Mouse (Mus musculus) stomach, embryonic 15.5 days (tissue): ENCODE data around the gene Hist1h2bj. TPM values are rescaled to one million over a fixed set of nuclear protein-coding genes. Genes with fewer than 3 reads are reported as not detected.

Experiments used
- ATAC-seq: fragments of 200-750 bp; cut with Nextera tagmentation; 2 replicates; pipeline ENCODE4 v1.8.0; 2017; ENCODE audit warnings: low read depth, moderate number of reproducible peaks, moderate TSS enrichment; ENCODE audit not compliant: insufficient read depth, low FRiP score
- H3K27ac ChIP-seq: fragments of 300-500 bp; sonication (generic); 2 replicates; pipeline ENCODE4 v1.5.1; 2015; ENCODE audit warnings: mild to moderate bottlenecking, inconsistent platforms
- H3K27me3 ChIP-seq: fragments of 300-500 bp; sonication (generic); replicated peaks from 2 replicates; pipeline ENCODE4 v1.6.1; 2015; ENCODE audit warnings: inconsistent platforms
- H3K36me3 ChIP-seq: fragments of 300-500 bp; sonication (generic); 2 replicates; pipeline ENCODE4 v1.6.1; 2015; ENCODE audit warnings: inconsistent platforms
- H3K4me1 ChIP-seq: fragments of 300-500 bp; sonication (generic); 2 replicates; pipeline ENCODE4 v1.6.1; 2015; ENCODE audit warnings: inconsistent platforms
- H3K4me2 ChIP-seq: fragments of 300-500 bp; sonication (generic); 2 replicates; pipeline ENCODE4 v1.6.1; 2015; ENCODE audit warnings: mild to moderate bottlenecking, inconsistent platforms
- H3K4me3 ChIP-seq: fragments of 300-500 bp; sonication (generic); replicated peaks from 2 replicates; pipeline ENCODE4 v1.5.1; 2015; ENCODE audit warnings: inconsistent platforms
- H3K9ac ChIP-seq: fragments of 300-500 bp; sonication (generic); 2 replicates; pipeline ENCODE4 v1.6.1; 2015; ENCODE audit warnings: inconsistent platforms
- H3K9me3 ChIP-seq: fragments of 300-500 bp; sonication (generic); 2 replicates; pipeline ENCODE4 v1.6.1; 2016; ENCODE audit warnings: inconsistent platforms
- WGBS: fragments of 180-500 bp; shearing (Covaris S2); methylation state at CpG from one replicate; pipeline ENCODE4 v1.1.7; 2015; 5-methylcytosine and 5-hydroxymethylcytosine counted together
- polyA plus RNA-seq: library from polyadenylated mRNA; unstranded; fragments of >200 nt; fragmentation: Nextera tagmentation; extraction: Ambion mirVana; gene quantifications from 2 replicates; pipeline ENCODE4 v1.2.1, GENCODE M21; 2015

The Hist1h2bj gene
- polyA plus RNA-seq, 1 experiment from 2014 or later: 8.5 TPM

DNA sequence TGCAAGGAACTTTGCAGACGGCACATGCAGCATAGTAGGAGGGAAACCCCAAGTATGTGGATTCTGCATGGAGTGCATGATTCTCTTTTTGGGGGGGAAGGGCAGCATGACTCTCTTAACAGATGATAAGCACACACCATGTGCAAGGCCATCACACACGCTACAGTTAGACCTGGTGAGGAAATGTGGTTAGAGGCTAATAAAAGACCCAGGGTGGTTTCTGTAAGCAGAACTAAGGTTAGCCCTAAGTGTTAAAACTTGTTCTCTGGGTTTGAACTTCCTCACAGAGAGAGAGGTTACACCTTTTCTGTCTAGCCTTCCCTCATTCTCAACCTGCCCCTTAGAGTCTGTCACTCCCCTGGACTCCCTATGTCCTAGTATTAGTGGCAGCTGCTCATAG is 41.7 kb upstream of the Hist1h2bj start:
- ATAC-seq: no peak
- Histone ChIP-seq H3K27me3 (peaks cover 91% of the 10 kb centered on the region), H3K4me2 (no peak overlapping the region), H3K9me3 (no peaks in the 10 kb centered on the region), H3K9ac (no peak overlapping the region), H3K36me3 (no peaks in the 10 kb centered on the region), H3K4me3 (no peak overlapping the region), H3K27ac (no peak overlapping the region), H3K4me1 (peaks cover 6% of the 10 kb centered on the region; the same call in 1 of the 2 replicates)
- WGBS: 57% methylated on average over 2 of the region's 2 CpGs

GRCm38 (mm10) chr13:22001823-22002222 is 41.2 kb upstream of the Hist1h2bj start:
- 23% methylated on average over 5 of the region's 5 CpGs for WGBS
- Histone ChIP-seq H3K4me1 (peaks cover 10% of the 10 kb centered on the region), H3K27me3 (peaks cover 91% of the 10 kb centered on the region), H3K27ac (no peak overlapping the region), H3K9me3 (no peaks in the 10 kb centered on the region), H3K4me3 (no peak overlapping the region), H3K4me2 (no peak overlapping the region), H3K9ac (no peak overlapping the region), H3K36me3 (no peaks in the 10 kb centered on the region)
- no peak for ATAC-seq

DNA sequence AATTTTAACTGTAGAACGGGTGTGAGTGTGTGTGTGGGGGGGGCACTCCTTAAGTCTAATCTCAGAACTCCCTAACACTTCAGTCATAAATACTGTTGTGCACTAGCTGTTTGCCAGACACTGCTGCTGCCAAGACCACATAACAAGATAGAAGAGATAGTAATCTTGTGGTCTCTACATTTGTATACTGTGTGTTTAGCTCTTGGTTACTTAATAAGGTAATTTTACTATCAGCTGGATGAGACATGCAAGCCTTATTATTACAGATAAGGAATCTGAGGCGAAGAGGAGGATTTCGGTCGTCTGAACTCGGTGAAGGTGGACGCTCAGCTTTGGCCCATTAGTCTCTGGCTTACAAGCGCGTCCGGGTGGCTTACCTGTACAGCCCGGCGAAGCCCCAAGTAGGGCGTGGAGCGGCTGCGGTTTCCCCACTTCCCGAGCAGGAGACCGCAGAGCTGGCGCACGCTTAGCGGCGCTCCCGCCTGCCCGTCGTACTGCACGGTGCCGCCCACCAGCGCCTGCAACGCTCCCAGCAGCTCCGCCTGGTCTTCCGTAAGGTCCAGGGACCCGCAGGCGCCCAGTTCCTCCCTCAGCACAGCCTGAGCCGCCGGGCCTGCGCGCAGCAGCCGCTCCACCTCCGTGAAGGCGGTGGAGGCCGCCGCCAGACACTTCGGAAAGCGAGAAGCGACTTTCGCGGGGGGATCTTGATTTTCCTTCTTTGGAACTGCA is 37.2 kb upstream of the Hist1h2bj start:
- peaks cover 88% of the 10 kb centered on the region for H3K27me3 ChIP-seq
- H3K27ac ChIP-seq: no peak overlapping the region; the same call in 1 of the 2 replicates
- H3K9me3 ChIP-seq: no peaks in the 10 kb centered on the region
- H3K9ac ChIP-seq: peak overlapping the region; percentile 23; the same call in 1 of the 2 replicates
- WGBS: under 1% methylated on average over 45 of the region's 45 CpGs
- peak overlapping the region; percentile 50 for H3K4me3 ChIP-seq
- peak overlapping the region; percentile 96 for H3K4me2 ChIP-seq
- no peaks in the 10 kb centered on the region for H3K36me3 ChIP-seq
- peak; percentile 87 for ATAC-seq
- H3K4me1 ChIP-seq: peaks cover 9% of the 10 kb centered on the region

DNA sequence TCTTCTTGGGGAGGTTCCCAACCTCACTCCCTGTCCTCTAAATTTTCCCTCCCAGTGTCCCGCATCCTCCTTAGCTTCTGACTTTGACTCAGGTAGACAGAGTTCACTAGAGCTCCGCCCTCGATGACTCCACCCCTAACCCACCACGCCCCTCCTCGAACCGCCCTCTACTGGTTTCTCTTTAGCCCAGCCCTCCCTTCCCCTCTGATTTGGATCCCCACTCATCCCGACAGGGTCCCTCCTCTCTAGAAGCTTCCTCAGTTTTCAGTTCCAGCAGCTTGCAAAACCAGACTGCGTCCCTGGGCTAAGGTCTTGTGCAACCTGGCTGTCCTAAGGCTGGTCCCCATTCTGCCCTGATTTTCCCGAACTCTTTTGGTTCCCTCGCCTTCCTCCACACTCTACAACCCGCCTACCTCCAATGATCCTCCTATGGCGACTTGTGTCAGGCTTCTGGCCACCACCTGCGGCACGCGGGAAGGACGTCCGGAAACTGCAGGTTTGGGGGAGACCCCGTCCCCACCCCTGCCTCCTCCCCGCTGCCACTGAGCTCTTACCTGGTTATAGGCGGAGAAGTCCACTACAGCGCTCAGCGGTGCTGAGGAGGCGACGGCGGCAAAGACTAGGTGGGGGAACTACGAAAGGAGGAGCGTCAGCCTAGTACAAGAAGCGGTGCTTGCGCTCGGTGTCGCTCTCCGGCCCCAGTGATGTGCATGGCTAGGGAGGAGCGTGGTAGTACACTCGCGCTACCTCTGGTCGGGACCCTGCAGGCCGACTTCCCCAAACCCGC is 36.5 kb upstream of the Hist1h2bj start:
- H3K9ac ChIP-seq: peak overlapping the region; percentile 34; the same call in 1 of the 2 replicates
- under 1% methylated on average over 38 of the region's 38 CpGs for WGBS
- H3K27ac ChIP-seq: no peak overlapping the region

GRCm38 (mm10) chr13:22007121-22007510 is 35.9 kb upstream of the Hist1h2bj start:
- 5% methylated on average over 18 of the region's 18 CpGs for WGBS
- Histone ChIP-seq H3K36me3 (no peaks in the 10 kb centered on the region), H3K4me3 (peak overlapping the region; percentile 50), H3K9ac (no peak overlapping the region), H3K4me1 (peaks cover 9% of the 10 kb centered on the region), H3K4me2 (peak overlapping the region; percentile 96), H3K27ac (no peak overlapping the region), H3K27me3 (peaks cover 83% of the 10 kb centered on the region), H3K9me3 (no peaks in the 10 kb centered on the region)
- no peak for ATAC-seq

More for the DNA sequence above, 36.5 kb upstream of the Hist1h2bj start:
- Histone ChIP-seq H3K27me3 (peaks cover 85% of the 10 kb centered on the region), H3K4me1 (peaks cover 9% of the 10 kb centered on the region), H3K4me2 (peak overlapping the region; percentile 96), H3K4me3 (peak overlapping the region; percentile 50), H3K9me3 (no peaks in the 10 kb centered on the region), H3K36me3 (no peaks in the 10 kb centered on the region)
- peak; percentile 94 for ATAC-seq

DNA sequence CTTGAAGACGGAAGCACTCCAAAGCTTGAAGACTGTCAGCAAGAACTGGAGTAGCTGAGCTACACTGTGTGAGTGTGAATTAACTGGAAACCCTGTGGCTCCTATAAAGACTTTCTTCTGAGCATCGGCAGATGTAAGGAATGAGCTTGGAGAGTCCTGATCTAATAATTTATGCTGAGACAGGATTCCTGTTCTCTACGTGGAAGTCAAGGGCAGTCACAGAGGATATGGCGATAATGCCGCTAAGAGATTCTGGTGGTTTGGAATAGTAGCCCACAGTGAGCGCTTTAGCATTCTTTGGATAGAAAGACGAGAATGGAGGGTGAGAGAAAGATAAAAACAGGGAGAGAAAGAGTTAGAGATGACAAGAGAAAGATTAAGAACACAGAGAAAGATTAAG is 35.1 kb upstream of the Hist1h2bj start:
- Histone ChIP-seq H3K9me3 (no peaks in the 10 kb centered on the region), H3K4me2 (no peak overlapping the region), H3K4me3 (0 out of 2 replicates have a peak overlapping the region, but pooled peaks have one; percentile 1), H3K27ac (no peak overlapping the region), H3K9ac (no peak overlapping the region), H3K27me3 (peaks cover 87% of the 10 kb centered on the region), H3K4me1 (peaks cover 9% of the 10 kb centered on the region), H3K36me3 (no peaks in the 10 kb centered on the region)
- no peak for ATAC-seq
- 49% methylated on average over 7 of the region's 7 CpGs for WGBS

DNA sequence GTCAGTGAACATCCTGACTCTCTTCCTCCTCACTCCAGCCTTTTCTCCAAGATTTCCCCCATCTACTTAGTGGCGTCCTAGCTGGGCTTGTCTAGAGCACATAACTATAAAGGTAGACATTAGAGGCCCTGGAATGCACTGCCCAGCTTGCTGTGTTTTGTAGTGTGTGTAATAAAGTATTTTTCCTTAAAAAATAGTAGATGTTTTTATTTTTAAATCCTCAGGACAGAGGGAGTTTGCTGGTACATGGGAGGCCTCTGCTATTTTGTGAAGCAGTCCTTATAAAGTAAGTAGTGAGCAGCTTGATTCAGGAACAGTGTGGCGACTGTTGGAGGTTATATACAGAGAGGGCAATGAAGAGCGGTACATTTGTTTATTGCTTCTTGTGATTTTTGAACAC is 34.3 kb upstream of the Hist1h2bj start:
- Histone ChIP-seq H3K4me1 (peaks cover 9% of the 10 kb centered on the region), H3K27me3 (peaks cover 81% of the 10 kb centered on the region), H3K36me3 (no peaks in the 10 kb centered on the region), H3K9me3 (no peaks in the 10 kb centered on the region), H3K4me2 (no peak overlapping the region), H3K27ac (no peak overlapping the region), H3K9ac (no peak overlapping the region), H3K4me3 (no peak overlapping the region)
- 83% methylated on average over 3 of the region's 3 CpGs for WGBS
- ATAC-seq: no peak

DNA sequence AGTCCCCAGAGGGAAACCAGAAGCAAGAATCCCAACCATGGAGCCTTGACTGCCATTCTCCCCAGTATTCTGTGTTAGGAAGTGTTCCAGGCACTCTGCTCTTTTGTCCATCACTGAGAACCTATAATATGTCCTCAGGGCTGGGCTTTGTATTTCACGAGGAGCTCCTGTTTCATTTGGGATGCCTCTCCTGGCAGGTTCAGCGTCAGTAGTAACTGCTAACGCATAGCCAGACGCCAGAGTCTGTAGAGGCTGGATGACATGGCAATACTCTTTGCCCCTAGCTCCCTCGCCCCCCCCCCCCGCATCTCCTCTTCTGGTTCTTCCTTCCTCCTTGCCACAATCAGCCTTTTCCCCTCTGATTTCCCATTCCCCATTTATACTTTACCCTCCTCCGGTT is 33.4 kb upstream of the Hist1h2bj start, which contains the start of gene Prss16:
TSS of gene Prss16 (minus strand) at position 101 of the 400 bp plus-strand sequence.
- Histone ChIP-seq H3K36me3 (no peaks in the 10 kb centered on the region), H3K27ac (no peak within 1 kb of the TSS), H3K4me2 (no peak within 1 kb of the TSS), H3K9ac (no peak within 1 kb of the TSS), H3K9me3 (no peaks in the 10 kb centered on the region), H3K4me1 (peaks cover 14% of the 10 kb centered on the region), H3K4me3 (no peak within 1 kb of the TSS), H3K27me3 (peaks cover 77% of the 10 kb centered on the region)
- ATAC-seq: no peak
- WGBS: 43% methylated on average over 7 of the region's 7 CpGs

DNA sequence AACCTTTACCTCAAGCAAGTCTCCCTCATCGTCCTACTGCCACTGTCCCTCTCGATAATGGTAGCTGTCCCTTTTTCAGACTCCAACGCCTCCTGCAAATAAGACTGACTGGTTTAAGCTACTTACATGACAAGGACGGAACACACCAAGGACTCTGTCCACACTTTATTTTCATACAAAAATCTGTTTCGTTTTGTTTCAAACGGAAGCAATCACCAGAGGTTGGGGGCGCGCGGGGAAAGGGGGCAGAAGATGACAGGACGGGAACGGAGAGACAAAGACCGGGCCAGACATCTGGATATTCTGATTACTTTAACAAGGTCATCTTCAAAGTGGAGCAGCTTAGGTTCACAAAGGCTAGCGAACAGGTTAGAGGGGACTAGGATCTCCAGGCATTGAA is 29.3 kb upstream of the Hist1h2bj start:
- ATAC-seq: no peak
- H3K4me3 ChIP-seq: 0 out of 2 replicates have a peak overlapping the region, but pooled peaks have one; percentile 15
- no peaks in the 10 kb centered on the region for H3K36me3 ChIP-seq
- no peak overlapping the region for H3K9ac ChIP-seq
- peaks cover 42% of the 10 kb centered on the region for H3K27me3 ChIP-seq
- H3K9me3 ChIP-seq: no peaks in the 10 kb centered on the region
- H3K4me2 ChIP-seq: peak overlapping the region; percentile 42; the same call in 1 of the 2 replicates
- H3K4me1 ChIP-seq: 0 out of 2 replicates have a peak, but pooled peaks cover 7% of the 10 kb centered on the region
- H3K27ac ChIP-seq: no peak overlapping the region
- WGBS: 18% methylated on average over 13 of the region's 13 CpGs

GRCm38 (mm10) chr13:22014411-22014845 is 28.6 kb upstream of the Hist1h2bj start:
- H3K27ac ChIP-seq: no peak overlapping the region
- peaks cover 35% of the 10 kb centered on the region for H3K27me3 ChIP-seq
- H3K9me3 ChIP-seq: no peaks in the 10 kb centered on the region
- H3K4me3 ChIP-seq: peak overlapping the region; percentile 15; the same call in 1 of the 2 replicates
- ATAC-seq: no peak
- 14% methylated on average over 17 of the region's 17 CpGs for WGBS
- no peaks in the 10 kb centered on the region for H3K36me3 ChIP-seq
- H3K9ac ChIP-seq: no peak overlapping the region
- H3K4me1 ChIP-seq: 0 out of 2 replicates have a peak, but pooled peaks cover 7% of the 10 kb centered on the region
- H3K4me2 ChIP-seq: peak overlapping the region; percentile 42

DNA sequence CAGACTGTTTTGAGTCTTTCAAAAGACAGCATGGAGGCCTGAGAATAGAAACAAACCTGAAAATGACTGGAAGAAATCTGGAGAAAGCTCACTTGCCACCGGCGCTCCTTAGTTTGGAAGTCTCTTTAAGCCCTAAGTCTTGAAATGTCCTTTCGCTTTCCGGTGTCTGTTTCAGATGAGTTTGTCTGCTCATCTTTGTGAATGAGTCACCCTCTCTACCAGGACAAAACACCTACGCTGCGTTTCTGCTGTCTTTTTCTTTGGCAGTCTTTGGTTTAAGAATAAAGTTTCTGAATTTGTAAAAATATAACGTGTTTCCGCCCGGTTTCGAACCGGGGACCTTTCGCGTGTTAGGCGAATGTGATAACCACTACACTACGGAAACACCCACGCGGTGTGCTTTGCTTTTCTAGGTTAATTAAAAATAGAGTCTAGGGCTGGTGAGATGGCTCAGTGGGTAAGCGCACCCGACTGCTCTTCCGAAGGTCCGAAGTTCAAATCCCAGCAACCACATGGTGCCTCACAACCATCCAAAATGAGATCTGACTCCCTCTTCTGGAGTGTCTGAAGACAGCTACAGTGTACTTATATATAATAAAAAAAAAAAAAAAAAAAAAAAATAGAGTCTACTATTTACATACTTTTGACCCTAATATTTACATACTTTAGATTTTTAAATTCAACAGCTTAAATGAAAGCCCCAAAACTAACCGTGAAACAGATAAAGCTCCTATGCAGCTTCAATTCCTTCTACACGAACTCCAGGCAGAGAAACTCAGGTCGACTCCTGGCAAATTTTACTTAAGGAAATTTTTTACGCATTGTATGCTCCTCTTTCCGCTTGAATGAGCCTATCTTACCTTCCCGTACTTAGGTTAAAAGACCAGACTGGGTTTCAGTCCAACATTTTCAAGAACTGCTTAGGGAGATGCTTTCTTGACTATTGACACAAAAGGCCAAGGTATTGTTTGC is 27.2 kb upstream of the Hist1h2bj start:
- Histone ChIP-seq H3K36me3 (no peaks in the 10 kb centered on the region), H3K4me1 (0 out of 2 replicates have a peak, but pooled peaks cover 7% of the 10 kb centered on the region), H3K27me3 (peaks cover 27% of the 10 kb centered on the region), H3K9ac (no peak overlapping the region), H3K9me3 (no peaks in the 10 kb centered on the region), H3K4me2 (peak overlapping the region; percentile 42), H3K27ac (no peak overlapping the region), H3K4me3 (peak overlapping the region; percentile 7; the same call in 1 of the 2 replicates)
- peak; percentile 84 for ATAC-seq
- WGBS: 16% methylated on average over 27 of the region's 27 CpGs
